Mouse (Mus musculus) neutrophil, adult 65 days (primary cell): Measurements from ENCODE around the gene Tars2. TPM values are rescaled to one million over a fixed set of nuclear protein-coding genes. Genes with fewer than 3 reads are reported as not detected.

Experiments used
- total RNA-seq: library from RNA; stranded (reverse); gene quantifications from 2 replicates; pipeline ENCODE4 v1.2.4, GENCODE M21; 2023

Tars2 gene
- total RNA-seq = 12.0 and 15.1 TPM in 2 replicates

DNA sequence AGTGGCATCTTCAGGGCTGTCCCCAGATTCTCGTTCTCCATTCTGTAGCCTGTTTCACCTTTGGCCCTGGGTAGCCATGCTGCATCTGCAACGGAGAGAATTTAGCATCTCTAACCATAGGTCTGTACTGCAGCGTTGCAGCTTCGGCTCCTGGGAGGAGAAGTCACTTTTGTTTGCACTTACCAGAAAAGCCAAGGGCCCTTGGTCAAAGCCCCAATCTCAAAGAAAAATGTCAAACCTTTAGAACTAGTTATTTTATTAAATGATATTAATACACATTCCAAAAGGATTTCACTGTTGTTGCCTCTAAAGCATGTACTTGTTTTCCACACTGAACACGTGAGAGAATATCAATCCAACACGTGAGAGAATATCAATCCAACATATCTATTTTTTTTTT is at the start of gene Tars2:
TSS of gene Tars2 (minus strand) at position 101 of the 400 bp plus-strand sequence.

DNA sequence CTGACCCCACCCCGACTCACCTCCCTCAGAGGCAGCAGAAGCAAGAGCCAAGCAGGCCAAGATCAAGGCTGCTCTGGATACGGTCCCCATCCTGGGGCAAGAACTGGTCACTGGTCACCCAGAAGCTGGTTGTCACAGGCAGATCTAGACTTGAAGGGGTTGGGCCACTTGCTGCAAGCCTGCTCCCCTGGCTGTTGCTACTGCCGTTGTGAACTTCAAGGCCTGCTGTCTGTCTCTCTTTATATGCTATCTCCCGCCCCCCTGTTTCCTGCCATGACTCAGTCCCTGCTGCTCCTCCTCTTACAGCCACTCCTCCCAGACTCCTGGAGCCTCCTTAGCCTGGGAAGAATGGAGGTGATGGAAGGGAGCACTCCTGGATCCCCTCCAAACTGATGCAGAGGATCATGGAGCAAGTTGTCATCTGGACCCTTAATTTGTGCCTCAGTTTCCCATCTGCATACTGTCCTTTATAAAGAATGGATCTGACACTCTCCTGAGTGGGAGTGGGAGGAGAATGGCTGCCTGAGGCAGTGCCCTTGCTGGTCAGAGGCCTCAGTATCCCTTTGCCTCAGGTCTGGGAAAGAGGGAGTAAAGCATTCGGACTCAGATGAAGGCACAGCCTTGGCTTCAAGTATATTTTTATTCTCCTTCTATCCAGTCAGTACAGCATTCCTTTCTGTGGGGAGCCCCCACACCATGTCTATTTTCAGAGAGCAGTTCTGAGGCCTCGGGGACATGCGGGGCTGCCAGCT is 20.5 kb downstream of the Tars2 start, which contains the start of gene Ecm1:
TSS of gene Ecm1 (minus strand) at position 217 of the 752 bp plus-strand sequence.

Other genes with a start within 250 kb of the Tars2 start
- gene Ctss, start 233.4 kb downstream of the Tars2 start, total RNA-seq = 118 and 145 TPM in 2 replicates
- not detected in 2 replicates for gene Hormad1, start 200.5 kb downstream of the Tars2 start, total RNA-seq
- 16.3 and 16.9 TPM in 2 replicates for gene Golph3l, start 171.3 kb downstream of the Tars2 start, total RNA-seq
- 78.0 and 82.9 TPM in 2 replicates for gene Ensa, start 135.2 kb downstream of the Tars2 start, total RNA-seq
- gene Mcl1, start 101.4 kb downstream of the Tars2 start, total RNA-seq = 918 and 970 TPM in 2 replicates
- gene Adamtsl4, start 72.3 kb downstream of the Tars2 start, total RNA-seq = 3.2 and 4.3 TPM in 2 replicates
- gene Ecm1, start 20.6 kb downstream of the Tars2 start, total RNA-seq = 4.5 and 6.1 TPM in 2 replicates
- 48.2 and 51.7 TPM in 2 replicates for gene Rprd2, start 58.7 kb upstream of the Tars2 start, total RNA-seq
- gene Prpf3, start 95.7 kb upstream of the Tars2 start, total RNA-seq = 36.7 and 41.4 TPM in 2 replicates
- 108 and 114 TPM in 2 replicates for gene Mrps21, start 111.3 kb upstream of the Tars2 start, total RNA-seq
- gene Ciart, start 122.0 kb upstream of the Tars2 start, total RNA-seq = 18.3 and 21.8 TPM in 2 replicates
- gene BC028528, start 131.8 kb upstream of the Tars2 start, total RNA-seq = 23.6 and 26.7 TPM in 2 replicates
- gene Aph1a, start 133.8 kb upstream of the Tars2 start, total RNA-seq = 55.4 and 77.4 TPM in 2 replicates
- gene Car14, start 144.5 kb upstream of the Tars2 start, total RNA-seq = not detected in 2 replicates
- 62.2 and 84.1 TPM in 2 replicates for gene Anp32e, start 169.0 kb upstream of the Tars2 start, total RNA-seq
- gene Plekho1, start 235.8 kb upstream of the Tars2 start, total RNA-seq = 37.4 and 45.9 TPM in 2 replicates